Mouse (Mus musculus) layer of hippocampus, postnatal 25 days (tissue): ENCODE data around the gene Myo1d. TPM values are rescaled to one million over a fixed set of nuclear protein-coding genes. Genes with fewer than 3 reads are reported as not detected.

Experiments used
- DNase-seq, 2 experiments: peaks; one replicate each; pipeline ENCODE4 v3.0.0; 2022; ENCODE audit warnings: mixed read lengths in 2 of 2, low spot score in 1 of 2; ENCODE audit errors: extremely low spot score in 1 of 2
- total RNA-seq, 2 experiments: library from RNA; stranded (reverse); gene quantifications; 2 replicates each; pipeline ENCODE4 v1.2.3; 2021

Gene Myo1d
- total RNA-seq, 2 experiments from 2014 or later: 6.6 to 6.8 TPM

- DNase-seq: no peak
Measured at GRCm38 (mm10) chr11:80508361-80509175, 271.3 kb downstream of the Myo1d start.

GRCm38 (mm10) chr11:80507791-80508190, 272.0 kb downstream of the Myo1d start:
- no peak for DNase-seq

GRCm38 (mm10) chr11:80506483-80506882, 273.3 kb downstream of the Myo1d start:
- DNase-seq: no peak

- DNase-seq: no peak
Measured at GRCm38 (mm10) chr11:80505581-80505980, 274.2 kb downstream of the Myo1d start.

- no peak for DNase-seq
Measured at GRCm38 (mm10) chr11:80504519-80505385, 275.1 kb downstream of the Myo1d start.

GRCm38 (mm10) chr11:80503726-80504452, 275.9 kb downstream of the Myo1d start:
- DNase-seq: peak; percentile 66 to 69

- DNase-seq: no peak
Measured at GRCm38 (mm10) chr11:80503281-80503680, 276.5 kb downstream of the Myo1d start.

- no peak for DNase-seq
Measured at GRCm38 (mm10) chr11:80499550-80499952, 280.3 kb downstream of the Myo1d start.

GRCm38 (mm10) chr11:80498328-80499070, 281.3 kb downstream of the Myo1d start:
- DNase-seq: no peak

- DNase-seq: no peak
Measured at GRCm38 (mm10) chr11:80497225-80497919, 282.5 kb downstream of the Myo1d start.

- DNase-seq: no peak
Measured at GRCm38 (mm10) chr11:80496640-80497039, 283.2 kb downstream of the Myo1d start.

- no peak for DNase-seq
Measured at GRCm38 (mm10) chr11:80495972-80496371, 283.9 kb downstream of the Myo1d start.

GRCm38 (mm10) chr11:80494852-80495251, 285.0 kb downstream of the Myo1d start:
- no peak for DNase-seq

- no peak for DNase-seq
Measured at GRCm38 (mm10) chr11:80493186-80493585, 286.6 kb downstream of the Myo1d start.

- DNase-seq: no peak
Measured at GRCm38 (mm10) chr11:80490831-80491230, 289.0 kb downstream of the Myo1d start.

- DNase-seq: no peak
Measured at GRCm38 (mm10) chr11:80489882-80490196, 290.0 kb downstream of the Myo1d start.

GRCm38 (mm10) chr11:80489172-80489881, 290.5 kb downstream of the Myo1d start:
- DNase-seq: peak in 1 of 2 experiments; percentile 41

- no peak for DNase-seq
Measured at GRCm38 (mm10) chr11:80487904-80488587, 291.8 kb downstream of the Myo1d start.
